Mouse (Mus musculus): ENCODE measurements around the gene H2afv. TPM values are rescaled to one million over a fixed set of nuclear protein-coding genes. Genes with fewer than 3 reads are reported as not detected.

H2afv gene
- polyA plus RNA-seq, 1 experiment = not detected

GRCm38 (mm10) chr11:6404699-6405566 lies 39.3 kb downstream of the H2afv start:
- 55% methylated on average over 9 of the region's 9 CpGs for WGBS
- Histone ChIP-seq H3K4me3 (ENCODE audit: insufficient read depth, low read depth, low read length) (no peak overlapping the region), H3K4me1 (ENCODE audit: control insufficient read depth, insufficient read depth, low read length) (peaks cover 50% of the 10 kb centered on the region), H3K27ac (ENCODE audit: insufficient read depth, low read depth, low read length) (peak overlapping the region; percentile 82)
- TF ChIP-seq POLR2A (IDR thresholded peaks at IDR 0.05; ENCODE audit: insufficient read depth, low read depth, low read length) (no peak), CTCF (IDR thresholded peaks at IDR 0.05; ENCODE audit: insufficient read depth, low read depth, low read length) (0 out of 2 replicates have a peak, but pooled peaks have one; percentile 11)

GRCm38 (mm10) chr11:6403830-6404405 lies 40.3 kb downstream of the H2afv start:
- Histone ChIP-seq H3K4me1 (ENCODE audit: control insufficient read depth, insufficient read depth, low read length) (peaks cover 44% of the 10 kb centered on the region), H3K27ac (ENCODE audit: insufficient read depth, low read depth, low read length) (peak overlapping the region; percentile 82), H3K4me3 (ENCODE audit: insufficient read depth, low read depth, low read length) (no peak overlapping the region)
- WGBS = 94% methylated on average over 5 of the region's 5 CpGs
- TF ChIP-seq POLR2A (IDR thresholded peaks at IDR 0.05; ENCODE audit: insufficient read depth, low read depth, low read length) (no peak), CTCF (IDR thresholded peaks at IDR 0.05; ENCODE audit: insufficient read depth, low read depth, low read length) (no peak)

DNA sequence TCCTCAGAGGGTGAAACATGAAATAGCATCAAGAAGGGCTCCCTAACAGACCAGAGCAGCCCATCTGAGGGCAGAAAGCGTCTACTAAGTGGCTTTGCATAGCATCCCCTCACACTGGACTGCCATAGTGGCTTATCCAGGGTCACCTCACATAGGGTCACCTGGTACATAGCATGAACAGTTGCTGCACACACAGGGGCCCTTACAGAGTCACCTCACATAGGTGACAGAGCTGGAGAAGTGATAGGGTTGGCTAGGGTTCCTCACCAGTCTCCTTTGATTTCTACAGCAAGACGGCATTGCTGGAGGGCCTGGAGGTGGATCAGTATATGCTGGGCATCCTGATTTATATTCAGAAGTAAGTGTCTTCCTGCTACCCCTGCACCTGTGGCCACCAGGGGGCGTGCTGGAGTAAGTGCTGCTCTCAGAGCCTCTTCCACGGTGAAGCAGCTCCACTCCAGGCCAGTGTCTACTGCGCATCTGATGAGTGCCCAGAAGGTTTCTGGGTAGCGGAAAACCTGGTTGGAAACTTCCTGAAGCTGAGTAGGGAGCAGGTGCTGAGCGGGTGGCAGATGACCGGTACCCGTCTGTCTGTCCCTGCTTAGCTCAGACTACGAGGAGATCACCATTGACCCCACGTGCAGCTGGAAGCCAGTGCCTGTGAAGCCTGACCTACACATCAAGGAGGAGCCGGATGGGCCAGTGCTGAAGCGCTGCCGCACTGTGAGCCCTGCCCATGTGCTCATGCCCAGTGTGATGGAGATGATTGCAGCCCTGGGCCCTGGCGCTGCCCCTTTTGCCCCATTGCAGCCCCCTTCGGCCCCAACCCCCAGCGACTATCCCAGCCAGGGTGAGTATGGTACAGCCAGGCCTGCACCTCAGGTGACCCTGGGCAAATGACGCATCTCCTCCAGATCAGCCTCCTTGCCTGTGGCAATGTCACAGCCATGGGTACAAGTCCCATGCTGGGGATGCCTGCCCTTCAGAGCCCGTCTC lies 41.4 kb downstream of the H2afv start:
- TF ChIP-seq POLR2A (IDR thresholded peaks at IDR 0.05; ENCODE audit: insufficient read depth, low read depth, low read length) (no peak), CTCF (IDR thresholded peaks at IDR 0.05; ENCODE audit: insufficient read depth, low read depth, low read length) (peak; percentile 41; the same call in 1 of the 2 replicates)
- Histone ChIP-seq H3K27ac (ENCODE audit: insufficient read depth, low read depth, low read length) (no peak overlapping the region), H3K4me1 (ENCODE audit: control insufficient read depth, insufficient read depth, low read length) (peaks cover 44% of the 10 kb centered on the region), H3K4me3 (ENCODE audit: insufficient read depth, low read depth, low read length) (no peak overlapping the region)
- WGBS = 84% methylated on average over 19 of the region's 19 CpGs

DNA sequence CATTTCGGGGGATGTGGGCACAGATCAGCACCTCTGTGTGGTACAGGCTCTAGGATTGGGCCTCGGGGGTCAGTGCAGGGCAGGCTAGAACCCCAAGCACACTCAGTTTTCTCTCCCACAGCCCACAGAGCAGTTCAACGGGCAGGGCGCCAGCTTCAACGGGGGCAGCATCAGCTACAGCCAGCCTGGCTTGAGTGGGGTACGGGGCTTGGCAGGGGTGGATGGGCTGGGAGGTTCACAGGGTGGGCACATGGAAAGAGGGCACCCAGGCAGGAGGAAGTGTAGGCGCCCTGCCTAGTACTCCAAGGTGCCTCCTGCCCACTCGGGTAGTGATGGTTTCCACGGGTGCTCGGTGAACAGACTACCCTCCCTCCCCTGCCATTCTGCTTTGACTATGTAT lies 46.1 kb downstream of the H2afv start:
- TF ChIP-seq POLR2A (IDR thresholded peaks at IDR 0.05; ENCODE audit: insufficient read depth, low read depth, low read length) = no peak
- no peak for TF ChIP-seq CTCF (IDR thresholded peaks at IDR 0.05; ENCODE audit: insufficient read depth, low read depth, low read length)
- Histone ChIP-seq H3K4me3 (ENCODE audit: insufficient read depth, low read depth, low read length) (no peak overlapping the region), H3K4me1 (ENCODE audit: control insufficient read depth, insufficient read depth, low read length) (peaks cover 28% of the 10 kb centered on the region), H3K27ac (ENCODE audit: insufficient read depth, low read depth, low read length) (no peak overlapping the region)
- 72% methylated on average over 10 of the region's 10 CpGs for WGBS

DNA sequence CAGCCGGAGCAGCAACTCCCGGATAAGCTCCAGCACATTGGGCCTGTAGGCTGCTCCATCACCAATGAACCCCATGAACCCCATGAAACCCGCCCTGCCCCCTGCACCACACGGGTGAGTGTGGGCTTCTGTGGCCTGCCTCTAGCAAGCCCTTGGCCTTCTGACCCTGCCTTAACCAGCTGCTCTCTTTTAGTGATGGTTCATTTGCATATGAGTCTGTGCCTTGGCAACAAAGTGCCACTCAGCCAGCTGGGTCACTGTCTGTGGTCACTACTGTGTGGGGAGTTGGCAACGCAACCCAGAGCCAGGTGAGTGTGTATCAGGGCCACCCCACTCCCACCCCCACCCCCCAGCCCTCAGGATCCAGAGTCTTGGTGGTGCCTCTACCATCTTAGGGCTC lies 48.7 kb downstream of the H2afv start:
- TF ChIP-seq CTCF (IDR thresholded peaks at IDR 0.05; ENCODE audit: insufficient read depth, low read depth, low read length) = no peak
- TF ChIP-seq POLR2A (IDR thresholded peaks at IDR 0.05; ENCODE audit: insufficient read depth, low read depth, low read length) = no peak
- 75% methylated on average over 5 of the region's 5 CpGs for WGBS
- no peak overlapping the region for H3K4me3 ChIP-seq (ENCODE audit: insufficient read depth, low read depth, low read length)
- H3K4me1 ChIP-seq (ENCODE audit: control insufficient read depth, insufficient read depth, low read length) = peaks cover 37% of the 10 kb centered on the region
- no peak overlapping the region for H3K27ac ChIP-seq (ENCODE audit: insufficient read depth, low read depth, low read length)

DNA sequence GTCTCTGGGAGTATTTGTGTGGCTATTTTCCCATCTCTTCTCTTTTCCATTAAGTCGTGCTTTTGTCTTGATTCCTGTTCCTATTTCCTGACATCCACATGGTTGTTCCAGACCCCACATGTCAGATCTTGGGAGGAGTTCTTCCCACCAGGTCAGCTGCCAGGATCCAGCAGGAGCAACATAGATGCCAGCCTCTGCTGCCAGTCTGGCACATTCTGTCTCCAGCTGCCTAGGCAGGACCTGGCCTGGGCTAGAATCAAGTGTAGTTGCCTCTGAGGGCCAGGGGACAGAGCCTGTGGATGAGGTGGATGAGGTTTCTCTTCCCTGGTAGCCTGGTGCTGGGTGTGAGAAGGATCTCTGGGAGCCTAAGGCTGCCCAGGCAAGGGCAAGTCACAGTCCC lies 50.4 kb downstream of the H2afv start:
- Histone ChIP-seq H3K4me1 (ENCODE audit: control insufficient read depth, insufficient read depth, low read length) (peaks cover 41% of the 10 kb centered on the region), H3K4me3 (ENCODE audit: insufficient read depth, low read depth, low read length) (no peak overlapping the region), H3K27ac (ENCODE audit: insufficient read depth, low read depth, low read length) (no peak overlapping the region; the same call in 1 of the 2 replicates)
- TF ChIP-seq CTCF (IDR thresholded peaks at IDR 0.05; ENCODE audit: insufficient read depth, low read depth, low read length) = no peak
- TF ChIP-seq POLR2A (IDR thresholded peaks at IDR 0.05; ENCODE audit: insufficient read depth, low read depth, low read length) = no peak
- 28% methylated on average over 1 of the region's 1 CpGs for WGBS

- 88% methylated on average over 6 of the region's 6 CpGs for WGBS
- H3K4me3 ChIP-seq (ENCODE audit: insufficient read depth, low read depth, low read length) = no peak overlapping the region
- TF ChIP-seq POLR2A (IDR thresholded peaks at IDR 0.05; ENCODE audit: insufficient read depth, low read depth, low read length) = no peak
- TF ChIP-seq CTCF (IDR thresholded peaks at IDR 0.05; ENCODE audit: insufficient read depth, low read depth, low read length) = no peak
- H3K4me1 ChIP-seq (ENCODE audit: control insufficient read depth, insufficient read depth, low read length) = peaks cover 45% of the 10 kb centered on the region
- H3K27ac ChIP-seq (ENCODE audit: insufficient read depth, low read depth, low read length) = no peak overlapping the region
These were observed 51.4 kb downstream of the H2afv start for GRCm38 (mm10) chr11:6392857-6393256.

- H3K4me3 ChIP-seq (ENCODE audit: insufficient read depth, low read depth, low read length) = no peak overlapping the region
- TF ChIP-seq CTCF (IDR thresholded peaks at IDR 0.05; ENCODE audit: insufficient read depth, low read depth, low read length) (no peak), POLR2A (IDR thresholded peaks at IDR 0.05; ENCODE audit: insufficient read depth, low read depth, low read length) (0 out of 2 replicates have a peak, but pooled peaks have one; percentile 27)
- no peak overlapping the region for H3K27ac ChIP-seq (ENCODE audit: insufficient read depth, low read depth, low read length)
- 85% methylated on average over 8 of the region's 8 CpGs for WGBS
- H3K4me1 ChIP-seq (ENCODE audit: control insufficient read depth, insufficient read depth, low read length) = peaks cover 39% of the 10 kb centered on the region
These were observed 52.5 kb downstream of the H2afv start for GRCm38 (mm10) chr11:6391516-6392276.

All from olfactory bulb, adult 2 months (tissue).